Mouse (Mus musculus) heart, postnatal 0 days (tissue): Measurements from ENCODE around the gene Dync1li2. TPM values are rescaled to one million over a fixed set of nuclear protein-coding genes. Genes with fewer than 3 reads are reported as not detected.
A peak's percentile ranks its signal among the peaks of the same experiment; 100 is the strongest.

Source experiments
- ATAC-seq: fragments of 200-750 bp; cut with Nextera tagmentation; 2 replicates; pipeline ENCODE4 v1.8.0; 2017; ENCODE audit warnings: low read depth, moderate number of reproducible peaks, moderate library complexity; ENCODE audit not compliant: insufficient read depth
- DNase-seq: peaks from one replicate; pipeline ENCODE4 v3.0.0-alpha.2; 2016; ENCODE audit warnings: low spot score
- H3K27ac ChIP-seq: fragments of 300-500 bp; sonication (generic); 2 replicates; pipeline ENCODE4 v1.5.1; 2014; ENCODE audit warnings: low read depth, mild to moderate bottlenecking
- H3K27me3 ChIP-seq: fragments of 300-500 bp; sonication (generic); 2 replicates; pipeline ENCODE4 v1.6.1; 2014; ENCODE audit warnings: low read length, mixed read lengths; ENCODE audit not compliant: control insufficient read depth, insufficient read depth
- H3K36me3 ChIP-seq: fragments of 300-500 bp; sonication (generic); replicated peaks from 2 replicates; pipeline ENCODE4 v1.6.1; 2014; ENCODE audit warnings: low read length, mixed read lengths; ENCODE audit not compliant: control insufficient read depth, insufficient read depth
- H3K4me1 ChIP-seq: fragments of 300-500 bp; sonication (generic); 2 replicates; pipeline ENCODE4 v1.6.1; 2014; ENCODE audit warnings: antibody characterized with exemption; ENCODE audit not compliant: control insufficient read depth, insufficient read depth
- H3K4me2 ChIP-seq: fragments of 300-500 bp; sonication (generic); 2 replicates; pipeline ENCODE4 v1.6.1; 2014; ENCODE audit warnings: low read depth, mild to moderate bottlenecking, low read length, moderate library complexity
- H3K4me3 ChIP-seq: fragments of 300-500 bp; sonication (generic); 2 replicates; pipeline ENCODE4 v1.5.1; 2014; ENCODE audit warnings: low read depth, low read length
- H3K9ac ChIP-seq: fragments of 300-500 bp; sonication (generic); replicated peaks from 2 replicates; pipeline ENCODE4 v1.6.1; 2014; ENCODE audit warnings: low read depth, low read length, mixed read lengths
- H3K9me3 ChIP-seq: fragments of 300-500 bp; sonication (generic); replicated peaks from 2 replicates; pipeline ENCODE4 v1.6.1; 2016; ENCODE audit warnings: low read length; ENCODE audit not compliant: control insufficient read depth
- CTCF ChIP-seq: IDR thresholded peaks from 2 replicates; pipeline ENCODE4 v1.5.1; 2016; ENCODE audit warnings: antibody characterized with exemption, control low read depth, low read depth
- EP300 ChIP-seq: IDR thresholded peaks from 2 replicates; pipeline ENCODE4 v1.6.1; 2016; ENCODE audit warnings: antibody characterized with exemption, low read depth
- WGBS: fragments of 180-500 bp; shearing (Covaris S2); extraction: QIAGEN DNeasy Blood & Tissue Kit; methylation state at CpG from one replicate; pipeline ENCODE4 v1.1.7; 2014; 5-methylcytosine and 5-hydroxymethylcytosine counted together
- polyA plus RNA-seq: library from polyadenylated mRNA; unstranded; fragments of >200 nt; fragmentation: Nextera tagmentation; extraction: Ambion mirVana; gene quantifications from 2 replicates; pipeline ENCODE4 v1.2.1, GENCODE M21; 2015
- total RNA-seq: library from RNA; depleted of rRNA; stranded (reverse); fragments of >200 nt; gene quantifications from 2 replicates; pipeline ENCODE4 v1.2.3, GENCODE M21; 2014; ENCODE audit warnings: low replicate concordance

Dync1li2 gene
- total and polyA plus RNA-seq, 2 experiments from 2014 or later = 11.0 to 38.8 TPM

DNA sequence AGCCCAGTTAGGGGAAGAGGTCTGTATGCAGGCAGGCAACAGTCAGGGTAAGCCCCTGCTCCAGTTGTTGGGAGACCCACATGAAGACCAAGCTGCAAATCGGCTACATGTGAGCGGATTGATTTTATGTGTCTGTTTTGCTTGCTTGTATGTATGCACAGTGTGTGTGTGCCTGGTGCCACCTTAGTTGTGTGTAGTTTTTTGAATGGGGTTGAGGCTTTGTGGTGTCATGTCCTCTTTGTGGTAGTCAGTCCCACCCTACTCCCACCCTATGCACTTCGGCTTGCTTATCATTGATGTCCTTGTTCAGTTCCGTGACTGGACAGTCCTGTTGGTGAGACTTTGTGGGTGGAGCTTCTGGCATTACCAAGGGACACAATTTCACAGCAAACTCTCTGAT lies 29.1 kb downstream of the Dync1li2 start:
- DNase-seq (no peak), ATAC-seq (0 out of 2 replicates have a peak, but pooled peaks have one; percentile 24)
- TF ChIP-seq CTCF (no peak), EP300 (no peak)
- Histone ChIP-seq H3K9ac (no peak overlapping the region), H3K4me3 (no peak overlapping the region), H3K27ac (peak overlapping the region; percentile 66), H3K36me3 (peaks cover 17% of the 10 kb centered on the region; the same call in 1 of the 2 replicates), H3K9me3 (no peaks in the 10 kb centered on the region), H3K4me1 (peaks cover 25% of the 10 kb centered on the region), H3K4me2 (no peak overlapping the region), H3K27me3 (no peaks in the 10 kb centered on the region)
- 43% methylated on average over 4 of the region's 4 CpGs for WGBS

DNA sequence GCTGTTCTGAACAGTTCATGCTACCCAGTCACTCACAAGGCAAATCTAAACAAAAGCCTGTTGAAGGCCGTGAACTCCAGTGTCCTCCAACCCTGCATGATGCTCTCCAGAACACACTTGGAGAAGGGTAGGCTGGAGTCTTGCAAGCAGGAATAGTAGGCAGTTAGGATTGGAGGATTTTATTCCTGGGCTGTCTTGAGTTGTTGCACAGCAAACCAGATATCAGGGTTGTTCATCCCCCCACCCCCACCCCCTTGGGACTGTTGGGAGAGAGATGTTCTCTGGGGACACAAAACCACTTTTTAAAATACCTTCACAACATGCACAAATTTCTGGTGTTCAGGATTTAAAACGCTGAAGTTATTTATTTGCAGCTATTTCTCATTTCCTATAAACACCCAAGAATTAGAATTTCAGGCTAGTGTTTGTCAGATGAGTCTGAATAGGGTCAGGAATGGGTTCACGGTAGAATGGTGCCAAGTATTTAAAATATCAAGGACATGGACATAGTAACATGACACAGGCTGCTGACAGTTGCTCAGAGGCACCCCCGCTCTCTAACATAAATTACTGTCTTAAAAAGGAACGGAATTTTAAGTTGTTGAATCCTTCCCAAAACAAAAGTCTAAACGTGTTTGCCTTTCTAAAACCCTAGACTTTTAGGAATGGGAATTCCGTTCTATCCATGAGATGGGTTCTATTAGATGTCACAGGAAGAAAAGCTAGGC lies 29.9 kb downstream of the Dync1li2 start:
- no peak overlapping the region for H3K4me3 ChIP-seq
- ATAC-seq (peak; percentile 60; the same call in 1 of the 2 replicates), DNase-seq (no peak)
- H3K9ac ChIP-seq = no peak overlapping the region
- H3K9me3 ChIP-seq = no peaks in the 10 kb centered on the region
- WGBS = 27% methylated on average over 7 of the region's 7 CpGs
- H3K4me2 ChIP-seq = no peak overlapping the region
- peaks cover 11% of the 10 kb centered on the region; the same call in 1 of the 2 replicates for H3K36me3 ChIP-seq
- H3K4me1 ChIP-seq = peaks cover 25% of the 10 kb centered on the region
- H3K27ac ChIP-seq = peak overlapping the region; percentile 66
- no peaks in the 10 kb centered on the region for H3K27me3 ChIP-seq
- TF ChIP-seq CTCF = no peak
- TF ChIP-seq EP300 = no peak

DNA sequence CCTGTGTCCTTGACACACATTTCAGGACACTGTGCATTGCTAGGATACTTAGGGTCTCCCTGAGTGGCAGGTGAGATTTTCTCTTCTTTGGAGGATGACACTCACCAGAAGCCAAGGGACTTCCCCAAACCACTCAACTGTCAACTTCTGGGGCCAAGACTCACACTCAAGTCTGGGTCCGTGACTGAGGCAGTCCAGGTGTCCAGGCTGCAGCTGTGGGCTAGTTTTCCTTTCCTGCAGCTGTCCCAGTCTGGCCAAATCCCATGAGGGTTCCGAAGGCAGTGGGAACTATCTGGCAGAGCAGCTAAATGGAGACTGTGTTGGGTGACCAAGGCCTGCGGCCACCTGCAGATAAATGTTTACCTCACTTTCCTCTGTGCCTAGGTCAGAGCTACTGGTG lies 30.9 kb downstream of the Dync1li2 start:
- Histone ChIP-seq H3K4me3 (no peak overlapping the region), H3K27me3 (no peaks in the 10 kb centered on the region), H3K4me2 (no peak overlapping the region), H3K9me3 (no peaks in the 10 kb centered on the region), H3K9ac (no peak overlapping the region), H3K27ac (no peak overlapping the region), H3K4me1 (peaks cover 25% of the 10 kb centered on the region), H3K36me3 (peaks cover under 1% of the 10 kb centered on the region; the same call in 1 of the 2 replicates)
- TF ChIP-seq CTCF (no peak), EP300 (no peak)
- DNase-seq = no peak
- WGBS = 79% methylated on average over 3 of the region's 3 CpGs
- no peak for ATAC-seq

DNA sequence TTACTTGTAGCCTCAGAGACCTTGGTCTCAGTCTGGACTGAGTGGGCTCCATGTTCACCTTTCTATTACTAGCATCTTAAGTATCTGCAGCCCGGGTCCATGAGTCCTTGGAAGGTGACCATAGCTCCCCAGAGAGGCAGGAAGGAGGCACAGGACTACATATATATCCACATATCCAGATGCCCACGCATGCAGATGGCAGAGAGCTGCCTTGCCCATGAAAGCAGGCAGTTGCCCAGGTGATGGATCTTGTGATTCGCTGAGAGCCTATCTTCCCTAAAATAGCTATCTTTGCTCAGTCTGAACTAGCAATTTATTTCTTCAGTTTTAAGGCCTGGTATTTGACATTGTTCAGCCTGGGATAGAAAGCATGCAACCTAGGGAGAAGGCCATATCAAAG lies 31.4 kb downstream of the Dync1li2 start:
- no peak overlapping the region for H3K9ac ChIP-seq
- TF ChIP-seq CTCF (no peak), EP300 (no peak)
- peaks cover 25% of the 10 kb centered on the region for H3K4me1 ChIP-seq
- H3K36me3 ChIP-seq = no peaks in the 10 kb centered on the region
- H3K27me3 ChIP-seq = no peaks in the 10 kb centered on the region
- H3K9me3 ChIP-seq = no peaks in the 10 kb centered on the region
- ATAC-seq (no peak), DNase-seq (no peak)
- no peak overlapping the region for H3K27ac ChIP-seq
- 92% methylated on average over 3 of the region's 3 CpGs for WGBS
- no peak overlapping the region for H3K4me2 ChIP-seq
- no peak overlapping the region for H3K4me3 ChIP-seq

DNA sequence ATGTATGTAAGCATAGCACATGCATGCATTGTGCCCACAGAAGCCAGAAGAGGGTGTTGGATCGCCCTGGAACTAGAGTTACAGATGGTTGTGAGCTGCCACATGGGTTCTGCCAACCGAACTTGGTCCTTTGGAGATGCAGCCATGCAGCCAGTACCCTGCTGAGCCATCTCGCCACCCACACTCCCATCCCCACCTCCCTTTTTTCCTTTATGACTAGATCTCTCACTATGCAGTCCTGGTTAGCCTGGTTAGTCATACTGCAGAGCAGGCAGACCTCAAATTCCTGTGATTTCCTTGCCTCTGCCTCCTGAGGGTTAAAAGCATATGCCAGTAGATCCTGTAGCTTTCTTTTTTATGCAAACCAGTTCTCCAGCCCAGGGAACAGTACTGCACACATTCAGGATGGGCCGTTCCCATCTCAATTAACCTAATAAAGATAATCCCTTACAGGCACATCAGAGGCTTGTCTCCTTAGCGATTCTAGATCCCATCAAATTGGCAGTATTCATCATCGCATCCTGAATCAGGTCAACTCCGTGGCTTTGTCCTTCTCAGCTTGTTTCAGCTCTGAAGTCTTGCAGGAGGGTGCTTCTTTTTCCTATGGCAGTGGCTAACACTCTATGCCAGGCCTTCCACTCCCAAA lies 32.1 kb downstream of the Dync1li2 start:
- ATAC-seq (no peak), DNase-seq (no peak)
- H3K4me3 ChIP-seq = no peak overlapping the region
- TF ChIP-seq CTCF = no peak
- no peak for TF ChIP-seq EP300
- H3K9ac ChIP-seq = no peak overlapping the region
- WGBS = 70% methylated on average over 7 of the region's 7 CpGs
- H3K4me1 ChIP-seq = peaks cover 28% of the 10 kb centered on the region
- H3K4me2 ChIP-seq = no peak overlapping the region
- H3K9me3 ChIP-seq = no peaks in the 10 kb centered on the region
- no peaks in the 10 kb centered on the region for H3K27me3 ChIP-seq
- H3K36me3 ChIP-seq = no peaks in the 10 kb centered on the region
- no peak overlapping the region for H3K27ac ChIP-seq
